Mouse (Mus musculus) lung, postnatal 0 days (tissue): Measurements from ENCODE around the gene Shank1. TPM values are rescaled to one million over a fixed set of nuclear protein-coding genes. Genes with fewer than 3 reads are reported as not detected.

Source experiments
- ATAC-seq: fragments of 200-750 bp; cut with Nextera tagmentation; 2 replicates; pipeline ENCODE4 v1.8.0; 2017; ENCODE audit warnings: moderate library complexity
- DNase-seq: peaks from one replicate; pipeline ENCODE4 v3.0.0-alpha.2; 2016; ENCODE audit warnings: low spot score
- H3K27ac ChIP-seq: fragments of 300-500 bp; sonication (generic); 2 replicates; pipeline ENCODE4 v1.5.1; 2014; ENCODE audit warnings: antibody characterized with exemption, mild to moderate bottlenecking, low read length, mixed read lengths
- H3K27me3 ChIP-seq: fragments of 300-500 bp; sonication (generic); replicated peaks from 2 replicates; pipeline ENCODE4 v1.6.1; 2014; ENCODE audit warnings: low read length, mixed read lengths; ENCODE audit not compliant: insufficient read depth
- H3K36me3 ChIP-seq: fragments of 300-500 bp; sonication (generic); 2 replicates; pipeline ENCODE4 v1.6.1; 2014; ENCODE audit warnings: low read length, mixed read lengths; ENCODE audit not compliant: insufficient read depth
- H3K4me1 ChIP-seq: fragments of 300-500 bp; sonication (generic); 2 replicates; pipeline ENCODE4 v1.6.1; 2014; ENCODE audit warnings: antibody characterized with exemption, low read depth, low read length, mixed read lengths; ENCODE audit not compliant: insufficient read depth
- H3K4me2 ChIP-seq: fragments of 300-500 bp; sonication (generic); replicated peaks from 2 replicates; pipeline ENCODE4 v1.6.1; 2014; ENCODE audit warnings: low read depth, mild to moderate bottlenecking, low read length, moderate library complexity, mixed read lengths
- H3K4me3 ChIP-seq: fragments of 300-500 bp; sonication (generic); 2 replicates; pipeline ENCODE4 v1.5.1; 2014; ENCODE audit warnings: low read depth, low read length
- H3K9ac ChIP-seq: fragments of 300-500 bp; sonication (generic); replicated peaks from 2 replicates; pipeline ENCODE4 v1.6.1; 2014; ENCODE audit warnings: low read depth, mild to moderate bottlenecking
- H3K9me3 ChIP-seq: fragments of 300-500 bp; sonication (generic); 2 replicates; pipeline ENCODE4 v1.6.1; 2016; ENCODE audit warnings: low read length, mixed read lengths
- CTCF ChIP-seq: IDR thresholded peaks from 2 replicates; pipeline ENCODE4 v1.5.1; 2016; ENCODE audit warnings: antibody characterized with exemption, mild to moderate bottlenecking
- EP300 ChIP-seq: IDR thresholded peaks from 2 replicates; pipeline ENCODE4 v1.6.1; 2016; ENCODE audit warnings: antibody characterized with exemption, mild to moderate bottlenecking, control low read depth
- WGBS: fragments of 180-500 bp; shearing (Covaris S2); extraction: QIAGEN DNeasy Blood & Tissue Kit; methylation state at CpG from one replicate; pipeline ENCODE4 v1.1.7; 2014; 5-methylcytosine and 5-hydroxymethylcytosine counted together
- polyA plus RNA-seq: library from polyadenylated mRNA; unstranded; fragments of >200 nt; fragmentation: Nextera tagmentation; extraction: Ambion mirVana; gene quantifications from 2 replicates; pipeline ENCODE4 v1.2.1, GENCODE M21; 2015

The Shank1 gene
- polyA plus RNA-seq, 1 experiment from 2014 or later = 0.23 TPM

GRCm38 (mm10) chr7:44317913-44318312 is 7.9 kb downstream of the Shank1 start:
- Histone ChIP-seq H3K4me1 (no peaks in the 10 kb centered on the region), H3K4me2 (no peak overlapping the region), H3K4me3 (no peak overlapping the region), H3K27ac (no peak overlapping the region), H3K9me3 (no peaks in the 10 kb centered on the region), H3K9ac (no peak overlapping the region), H3K27me3 (no peaks in the 10 kb centered on the region), H3K36me3 (no peaks in the 10 kb centered on the region)
- DNase-seq (no peak), ATAC-seq (no peak)
- peak; percentile 66 for TF ChIP-seq CTCF
- no peak for TF ChIP-seq EP300
- WGBS = 25% methylated on average over 4 of the region's 4 CpGs

- no peak for DNase-seq
- ATAC-seq = no peak
- Histone ChIP-seq H3K4me1 (no peaks in the 10 kb centered on the region), H3K36me3 (no peaks in the 10 kb centered on the region), H3K9ac (no peak overlapping the region), H3K27me3 (no peaks in the 10 kb centered on the region), H3K4me2 (no peak overlapping the region), H3K9me3 (no peaks in the 10 kb centered on the region), H3K27ac (no peak overlapping the region), H3K4me3 (no peak overlapping the region)
- TF ChIP-seq EP300 (no peak), CTCF (no peak)
- WGBS = 47% methylated on average over 8 of the region's 8 CpGs
Observed at GRCm38 (mm10) chr7:44320886-44321285, 10.8 kb downstream of the Shank1 start.

GRCm38 (mm10) chr7:44322290-44322689 is 12.2 kb downstream of the Shank1 start:
- H3K36me3 ChIP-seq = no peaks in the 10 kb centered on the region
- H3K4me2 ChIP-seq = no peak overlapping the region
- H3K4me1 ChIP-seq = no peaks in the 10 kb centered on the region
- H3K9me3 ChIP-seq = no peaks in the 10 kb centered on the region
- WGBS = 78% methylated on average over 1 of the region's 1 CpGs
- no peak for ATAC-seq
- no peak for DNase-seq
- no peak overlapping the region for H3K9ac ChIP-seq
- no peaks in the 10 kb centered on the region for H3K27me3 ChIP-seq
- H3K27ac ChIP-seq = no peak overlapping the region
- H3K4me3 ChIP-seq = no peak overlapping the region
- TF ChIP-seq CTCF = no peak
- TF ChIP-seq EP300 = no peak

- H3K27ac ChIP-seq = no peak overlapping the region
- no peaks in the 10 kb centered on the region for H3K4me1 ChIP-seq
- H3K4me2 ChIP-seq = no peak overlapping the region
- no peak overlapping the region for H3K4me3 ChIP-seq
- no peak for DNase-seq
- H3K9me3 ChIP-seq = no peaks in the 10 kb centered on the region
- no peaks in the 10 kb centered on the region for H3K27me3 ChIP-seq
- no peaks in the 10 kb centered on the region for H3K36me3 ChIP-seq
- H3K9ac ChIP-seq = no peak overlapping the region
- TF ChIP-seq CTCF = no peak
- no peak for TF ChIP-seq EP300
- 40% methylated on average over 6 of the region's 6 CpGs for WGBS
- ATAC-seq = no peak
Observed at GRCm38 (mm10) chr7:44326614-44327013, 16.6 kb downstream of the Shank1 start.

- H3K27me3 ChIP-seq = peaks cover 25% of the 10 kb centered on the region
Observed at GRCm38 (mm10) chr7:44332336-44332735, 22.3 kb downstream of the Shank1 start.

GRCm38 (mm10) chr7:44334139-44334538 is 24.1 kb downstream of the Shank1 start:
- DNase-seq = no peak
- 52% methylated on average over 14 of the region's 14 CpGs for WGBS
- H3K9me3 ChIP-seq = no peaks in the 10 kb centered on the region
- no peak overlapping the region for H3K9ac ChIP-seq
- no peaks in the 10 kb centered on the region for H3K36me3 ChIP-seq
- TF ChIP-seq CTCF (no peak), EP300 (no peak)
- no peaks in the 10 kb centered on the region for H3K4me1 ChIP-seq
- no peak overlapping the region for H3K4me2 ChIP-seq
- H3K27me3 ChIP-seq = peaks cover 35% of the 10 kb centered on the region
- H3K4me3 ChIP-seq = no peak overlapping the region
- H3K27ac ChIP-seq = no peak overlapping the region
- no peak for ATAC-seq

More at GRCm38 (mm10) chr7:44332336-44332735, 22.3 kb downstream of the Shank1 start:
- no peak overlapping the region for H3K4me3 ChIP-seq
- no peaks in the 10 kb centered on the region for H3K36me3 ChIP-seq
- no peaks in the 10 kb centered on the region for H3K4me1 ChIP-seq
- no peaks in the 10 kb centered on the region for H3K9me3 ChIP-seq
- WGBS = 36% methylated on average over 3 of the region's 3 CpGs
- no peak overlapping the region for H3K4me2 ChIP-seq
- no peak overlapping the region for H3K9ac ChIP-seq
- DNase-seq = no peak
- ATAC-seq = no peak
- H3K27ac ChIP-seq = no peak overlapping the region
- no peak for TF ChIP-seq EP300
- TF ChIP-seq CTCF = no peak
